Mouse (Mus musculus): ENCODE measurements at regions not wholly inside any gene's neighbourhood (a gene's known extent, or its start where the extent isn't known, plus 50 kb on each side); places are given as distances from the start of the nearest gene placed in this dataset.

GRCm38 (mm10) chr4:152697247-152697960, 219.7 kb upstream of the Kcnab2 start:
- Histone ChIP-seq H3K27me3 (ENCODE audit: insufficient read depth, low read length) (no peaks in the 10 kb centered on the region), H3K36me3 (ENCODE audit: insufficient read depth) (no peaks in the 10 kb centered on the region), H3K4me1 (ENCODE audit: insufficient read depth) (no peaks in the 10 kb centered on the region), H3K4me2 (no peak overlapping the region), H3K27ac (ENCODE audit: low read depth) (no peak overlapping the region), H3K9ac (no peak overlapping the region), H3K9me3 (ENCODE audit: low read depth, low read length) (no peaks in the 10 kb centered on the region), H3K4me3 (ENCODE audit: low read depth, low read length) (no peak overlapping the region)
- ATAC-seq (ENCODE audit: insufficient read depth): no peak
- 18% methylated on average over 22 of the region's 22 CpGs for WGBS
- DNase-seq: no peak
- no peak for TF ChIP-seq CTCF (IDR thresholded peaks at IDR 0.05; ENCODE audit: low read depth)

- H3K27me3 ChIP-seq (ENCODE audit: insufficient read depth, low read length): no peaks in the 10 kb centered on the region
- H3K4me2 ChIP-seq: no peak overlapping the region
- no peaks in the 10 kb centered on the region for H3K4me1 ChIP-seq (ENCODE audit: insufficient read depth)
- no peak overlapping the region for H3K9ac ChIP-seq
- H3K9me3 ChIP-seq (ENCODE audit: low read depth, low read length): no peaks in the 10 kb centered on the region
- TF ChIP-seq CTCF (IDR thresholded peaks at IDR 0.05; ENCODE audit: low read depth): no peak
- no peak overlapping the region for H3K4me3 ChIP-seq (ENCODE audit: low read depth, low read length)
- no peaks in the 10 kb centered on the region for H3K36me3 ChIP-seq (ENCODE audit: insufficient read depth)
- no peak for DNase-seq
- H3K27ac ChIP-seq (ENCODE audit: low read depth): no peak overlapping the region
- no peak for ATAC-seq (ENCODE audit: insufficient read depth)
- WGBS: 18% methylated on average over 12 of the region's 12 CpGs
Observed at GRCm38 (mm10) chr4:152691735-152692134, 214.1 kb upstream of the Kcnab2 start.

GRCm38 (mm10) chr4:152691302-152691701, 213.6 kb upstream of the Kcnab2 start:
- no peaks in the 10 kb centered on the region for H3K27me3 ChIP-seq (ENCODE audit: insufficient read depth, low read length)
- no peak overlapping the region for H3K27ac ChIP-seq (ENCODE audit: low read depth)
- H3K9ac ChIP-seq: no peak overlapping the region
- H3K4me2 ChIP-seq: no peak overlapping the region
- no peaks in the 10 kb centered on the region for H3K9me3 ChIP-seq (ENCODE audit: low read depth, low read length)
- no peak for TF ChIP-seq CTCF (IDR thresholded peaks at IDR 0.05; ENCODE audit: low read depth)
- no peaks in the 10 kb centered on the region for H3K4me1 ChIP-seq (ENCODE audit: insufficient read depth)
- no peak overlapping the region for H3K4me3 ChIP-seq (ENCODE audit: low read depth, low read length)
- 62% methylated on average over 13 of the region's 13 CpGs for WGBS
- H3K36me3 ChIP-seq (ENCODE audit: insufficient read depth): no peaks in the 10 kb centered on the region
- ATAC-seq (ENCODE audit: insufficient read depth) (no peak), DNase-seq (no peak)

- no peak overlapping the region for H3K9ac ChIP-seq
- TF ChIP-seq CTCF (IDR thresholded peaks at IDR 0.05; ENCODE audit: low read depth): no peak
- H3K27me3 ChIP-seq (ENCODE audit: insufficient read depth, low read length): no peaks in the 10 kb centered on the region
- H3K27ac ChIP-seq (ENCODE audit: low read depth): no peak overlapping the region
- DNase-seq (no peak), ATAC-seq (ENCODE audit: insufficient read depth) (no peak)
- no peaks in the 10 kb centered on the region for H3K9me3 ChIP-seq (ENCODE audit: low read depth, low read length)
- H3K4me2 ChIP-seq: no peak overlapping the region
- H3K36me3 ChIP-seq (ENCODE audit: insufficient read depth): no peaks in the 10 kb centered on the region
- H3K4me1 ChIP-seq (ENCODE audit: insufficient read depth): no peaks in the 10 kb centered on the region
- WGBS: 83% methylated on average over 4 of the region's 4 CpGs
- no peak overlapping the region for H3K4me3 ChIP-seq (ENCODE audit: low read depth, low read length)
Observed at GRCm38 (mm10) chr4:152690766-152691165, 213.1 kb upstream of the Kcnab2 start.

GRCm38 (mm10) chr4:152689831-152690230, 212.2 kb upstream of the Kcnab2 start:
- Histone ChIP-seq H3K27ac (ENCODE audit: low read depth) (no peak overlapping the region), H3K4me1 (ENCODE audit: insufficient read depth) (no peaks in the 10 kb centered on the region), H3K27me3 (ENCODE audit: insufficient read depth, low read length) (no peaks in the 10 kb centered on the region), H3K4me3 (ENCODE audit: low read depth, low read length) (no peak overlapping the region), H3K36me3 (ENCODE audit: insufficient read depth) (no peaks in the 10 kb centered on the region), H3K9me3 (ENCODE audit: low read depth, low read length) (no peaks in the 10 kb centered on the region), H3K9ac (no peak overlapping the region), H3K4me2 (no peak overlapping the region)
- TF ChIP-seq CTCF (IDR thresholded peaks at IDR 0.05; ENCODE audit: low read depth): no peak
- ATAC-seq (ENCODE audit: insufficient read depth): no peak
- DNase-seq: no peak
- 80% methylated on average over 9 of the region's 9 CpGs for WGBS

GRCm38 (mm10) chr4:152686509-152687081, 208.9 kb upstream of the Kcnab2 start:
- H3K4me1 ChIP-seq (ENCODE audit: insufficient read depth): no peaks in the 10 kb centered on the region
- 51% methylated on average over 12 of the region's 12 CpGs for WGBS
- H3K36me3 ChIP-seq (ENCODE audit: insufficient read depth): no peaks in the 10 kb centered on the region

GRCm38 (mm10) chr4:152674140-152674539, 196.5 kb upstream of the Kcnab2 start:
- Histone ChIP-seq H3K27ac (ENCODE audit: low read depth) (no peak overlapping the region), H3K9ac (no peak overlapping the region), H3K4me3 (ENCODE audit: low read depth, low read length) (no peak overlapping the region), H3K36me3 (ENCODE audit: insufficient read depth) (no peaks in the 10 kb centered on the region), H3K9me3 (ENCODE audit: low read depth, low read length) (no peaks in the 10 kb centered on the region), H3K27me3 (ENCODE audit: insufficient read depth, low read length) (no peaks in the 10 kb centered on the region), H3K4me2 (no peak overlapping the region), H3K4me1 (ENCODE audit: insufficient read depth) (no peaks in the 10 kb centered on the region)
- DNase-seq (no peak), ATAC-seq (ENCODE audit: insufficient read depth) (no peak)
- 44% methylated on average over 11 of the region's 11 CpGs for WGBS
- TF ChIP-seq CTCF (IDR thresholded peaks at IDR 0.05; ENCODE audit: low read depth): no peak

More at GRCm38 (mm10) chr4:152686509-152687081, 208.9 kb upstream of the Kcnab2 start:
- Histone ChIP-seq H3K9me3 (ENCODE audit: low read depth, low read length) (peaks cover 5% of the 10 kb centered on the region; the same call in 1 of the 2 replicates), H3K9ac (no peak overlapping the region), H3K4me3 (ENCODE audit: low read depth, low read length) (no peak overlapping the region), H3K27ac (ENCODE audit: low read depth) (no peak overlapping the region), H3K27me3 (ENCODE audit: insufficient read depth, low read length) (no peaks in the 10 kb centered on the region), H3K4me2 (no peak overlapping the region)
- ATAC-seq (ENCODE audit: insufficient read depth) (no peak), DNase-seq (no peak)
- no peak for TF ChIP-seq CTCF (IDR thresholded peaks at IDR 0.05; ENCODE audit: low read depth)
